In genomic region chr6:147023133-147023395, GRCm38 (mm10) we compare ENCODE assay signal across 16 mouse cellular contexts.
"Had no signal": no experiment of that assay in that cellular context is flagged by ENCODE, and none has a peak within 500 bp of the region (broad histone marks: within the 10 kb centered on the region; RNA-seq: fewer than 3 reads in every experiment).

No protein-coding gene starts in this region.

- H3K36me3 ChIP-seq: midbrain, embryonic 15.5 days had no signal

- DNase-seq: kidney, adult 9 months; kidney, postnatal 36 days; layer of hippocampus, adult 9-11 months; layer of hippocampus, postnatal 36 days; lung, postnatal 14 days; right cerebral cortex, postnatal 14 days; thymus, adult 2 months; thymus, postnatal 25 days had no signal

- H3K9me3 ChIP-seq: limb, embryonic 15.5 days; liver, embryonic 12.5 days; lung, embryonic 15.5 days; megakaryocyte, embryonic 14.5 days; midbrain, embryonic 15.5 days; neural tube, embryonic 13.5 days had no signal

- H3K27me3 ChIP-seq: limb, embryonic 15.5 days; liver, embryonic 12.5 days; lung, embryonic 15.5 days; megakaryocyte, embryonic 14.5 days; midbrain, embryonic 15.5 days; neural tube, embryonic 13.5 days had no signal

- H3K4me1 ChIP-seq: limb, embryonic 15.5 days; liver, embryonic 12.5 days; lung, embryonic 15.5 days; megakaryocyte, embryonic 14.5 days; midbrain, embryonic 15.5 days; neural tube, embryonic 13.5 days had no signal

- H3K27ac ChIP-seq: kidney, postnatal 0 days; limb, embryonic 15.5 days; liver, embryonic 12.5 days; lung, embryonic 15.5 days; macrophage; midbrain, embryonic 15.5 days; neural tube, embryonic 13.5 days had no signal

- H3K4me3 ChIP-seq: limb, embryonic 15.5 days; liver, embryonic 12.5 days; lung, embryonic 15.5 days; megakaryocyte, embryonic 14.5 days; midbrain, embryonic 15.5 days; neural tube, embryonic 13.5 days had no signal
